Mouse (Mus musculus): Measurements from ENCODE around the gene Nmnat2. TPM values are rescaled to one million over a fixed set of nuclear protein-coding genes. Genes with fewer than 3 reads are reported as not detected.
"Not testable (repeated sequence)": the region's sequence is repeated elsewhere in the genome, so short reads cannot be mapped to it uniquely, and the experiment has no call there.

The Nmnat2 gene
- polyA plus RNA-seq, 1 experiment from 2014 or later: 52.2 TPM

DNA sequence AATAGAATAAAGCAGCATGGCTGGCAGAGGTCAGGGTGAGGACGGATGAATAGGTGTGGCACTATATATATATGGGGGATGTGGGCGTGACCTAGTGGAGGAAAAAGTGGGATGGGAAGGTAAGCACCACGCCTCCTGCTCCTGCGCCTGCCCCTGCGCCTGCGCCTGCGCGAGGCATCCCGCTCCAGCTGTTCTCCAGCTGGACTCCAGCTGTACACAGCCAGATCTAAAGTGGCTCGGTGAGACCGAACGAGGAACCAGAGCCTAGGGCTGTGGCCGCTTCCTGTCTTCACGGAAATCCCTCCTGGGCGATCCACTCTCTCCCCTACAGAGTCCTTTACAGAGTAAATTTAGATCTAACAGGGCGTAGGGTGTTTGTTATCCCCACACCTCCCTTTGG is 116.8 kb downstream of the Nmnat2 start:
- Histone ChIP-seq H3K4me1 (peaks cover 11% of the 10 kb centered on the region; the same call in 1 of the 2 replicates), H3K9me3 (no peaks in the 10 kb centered on the region), H3K4me2 (replicated peaks) (no peak overlapping the region; the same call in 1 of the 2 replicates), H3K27me3 (replicated peaks) (peaks cover 34% of the 10 kb centered on the region), H3K27ac (no peak overlapping the region), H3K4me3 (no peak overlapping the region), H3K36me3 (peaks cover 4% of the 10 kb centered on the region; the same call in 1 of the 2 replicates), H3K9ac (no peak overlapping the region)
- ATAC-seq (ENCODE audit: low FRiP score, low read depth): no peak
- WGBS: 59% methylated on average over 16 of the region's 16 CpGs

DNA sequence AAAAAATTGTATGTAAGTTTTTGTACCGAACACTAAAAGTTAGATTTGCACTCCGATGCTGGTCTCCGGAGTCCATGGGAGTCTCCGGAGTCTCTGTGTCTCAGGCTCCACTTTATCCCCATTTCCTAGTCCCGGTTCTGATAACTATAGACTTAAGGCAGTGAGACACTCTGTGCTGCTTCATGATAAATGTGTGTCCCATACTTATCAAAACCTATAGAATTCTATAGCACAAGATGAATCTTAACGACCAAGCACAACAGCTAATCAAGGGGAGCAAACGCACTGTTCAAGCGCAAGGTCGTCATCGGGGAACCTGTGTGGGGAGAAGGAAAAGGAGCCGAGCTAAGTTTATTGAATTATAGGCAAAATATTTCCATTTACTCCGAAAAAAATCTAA is 117.2 kb downstream of the Nmnat2 start:
- no peak for ATAC-seq (ENCODE audit: low FRiP score, low read depth)
- Histone ChIP-seq H3K36me3 (peaks cover 7% of the 10 kb centered on the region), H3K4me1 (peaks cover 11% of the 10 kb centered on the region; the same call in 1 of the 2 replicates), H3K9ac (no peak overlapping the region), H3K9me3 (no peaks in the 10 kb centered on the region), H3K4me2 (replicated peaks) (no peak overlapping the region), H3K27me3 (replicated peaks) (peaks cover 34% of the 10 kb centered on the region), H3K4me3 (no peak overlapping the region), H3K27ac (no peak overlapping the region)
- 46% methylated on average over 12 of the region's 12 CpGs for WGBS

DNA sequence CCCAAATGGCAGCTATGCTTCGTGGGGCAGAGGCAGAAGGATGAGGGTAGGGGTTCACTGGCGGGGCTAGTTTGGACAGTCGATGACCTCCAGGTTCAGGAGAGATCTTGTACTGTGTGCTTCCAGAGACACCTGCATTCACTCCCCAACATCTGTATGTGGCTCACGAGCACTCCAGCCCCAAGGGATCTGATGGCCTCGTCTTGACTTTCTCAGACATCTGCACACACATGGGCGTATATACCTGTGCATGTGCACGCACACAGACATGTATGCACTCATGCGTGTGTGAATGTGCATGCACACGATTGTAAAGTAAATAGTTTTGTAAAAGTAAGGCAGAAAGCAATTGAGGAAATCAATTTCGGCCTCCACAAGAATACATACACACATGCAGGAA is 117.9 kb downstream of the Nmnat2 start:
- Histone ChIP-seq H3K36me3 (peaks cover 8% of the 10 kb centered on the region), H3K4me3 (no peak overlapping the region), H3K9me3 (no peaks in the 10 kb centered on the region), H3K4me1 (peaks cover 11% of the 10 kb centered on the region; the same call in 1 of the 2 replicates), H3K4me2 (replicated peaks) (no peak overlapping the region), H3K27me3 (replicated peaks) (peaks cover 34% of the 10 kb centered on the region), H3K27ac (no peak overlapping the region), H3K9ac (no peak overlapping the region)
- no peak for ATAC-seq (ENCODE audit: low FRiP score, low read depth)
- WGBS: 45% methylated on average over 10 of the region's 10 CpGs

DNA sequence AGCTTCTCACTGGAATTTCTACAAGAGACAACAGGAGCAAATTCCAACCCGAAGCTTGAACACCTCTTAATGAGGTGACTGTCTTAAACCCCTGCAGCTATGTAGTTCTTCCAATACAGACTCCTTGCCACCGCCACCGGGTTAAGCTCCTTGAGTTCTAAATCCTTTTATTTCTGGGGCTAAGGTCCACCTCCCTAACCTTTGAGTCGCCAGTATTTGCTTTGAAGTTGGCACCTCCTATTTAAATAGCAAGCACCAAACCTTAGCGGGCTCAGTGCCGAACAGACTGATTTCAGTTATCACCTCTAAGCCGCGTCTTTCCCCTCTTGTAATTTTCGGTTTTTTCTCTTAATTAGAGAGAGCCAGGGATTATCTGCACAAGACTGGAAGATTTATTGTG is 118.6 kb downstream of the Nmnat2 start:
- Histone ChIP-seq H3K4me1 (peaks cover 11% of the 10 kb centered on the region; the same call in 1 of the 2 replicates), H3K9me3 (no peaks in the 10 kb centered on the region), H3K4me2 (replicated peaks) (no peak overlapping the region), H3K4me3 (no peak overlapping the region), H3K27ac (no peak overlapping the region), H3K27me3 (replicated peaks) (peaks cover 34% of the 10 kb centered on the region), H3K36me3 (peaks cover 8% of the 10 kb centered on the region), H3K9ac (no peak overlapping the region)
- no peak for ATAC-seq (ENCODE audit: low FRiP score, low read depth)
- 12% methylated on average over 9 of the region's 9 CpGs for WGBS

DNA sequence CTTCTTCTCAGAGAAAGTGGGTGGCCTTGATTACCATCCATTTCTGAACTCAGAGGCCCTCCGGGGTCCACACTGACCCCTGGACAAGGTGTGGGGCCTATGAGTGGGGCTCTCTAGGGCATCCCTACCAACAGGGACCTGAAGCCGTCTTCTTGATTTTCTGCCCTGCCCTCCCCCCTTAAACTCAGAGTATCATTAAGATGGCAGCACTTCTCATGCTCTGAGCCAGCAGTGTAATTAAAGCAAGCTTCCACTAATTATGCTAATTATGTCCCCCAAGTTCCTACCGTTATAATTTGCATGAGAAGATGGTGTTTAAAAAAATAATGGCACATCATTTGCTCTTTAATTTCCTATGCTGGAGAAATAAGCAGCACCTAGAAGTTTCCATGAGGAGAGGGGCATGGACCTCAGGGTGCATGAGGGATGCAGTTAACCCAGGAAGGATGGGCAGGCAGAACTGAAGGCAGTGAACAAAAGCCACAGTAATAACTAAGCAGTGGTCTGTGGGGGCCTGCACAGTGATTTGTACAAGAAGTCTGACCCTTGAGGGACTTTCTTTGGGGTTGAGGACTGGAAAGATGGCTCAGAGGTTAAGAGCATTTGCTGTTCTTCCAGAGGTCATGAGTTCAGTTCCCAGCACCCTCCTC is 120.4 kb downstream of the Nmnat2 start:
- Histone ChIP-seq H3K4me2 (replicated peaks) (no peak overlapping the region), H3K27ac (no peak overlapping the region), H3K4me3 (no peak overlapping the region), H3K27me3 (replicated peaks) (peaks cover 34% of the 10 kb centered on the region), H3K36me3 (peaks cover 8% of the 10 kb centered on the region), H3K4me1 (peaks cover 11% of the 10 kb centered on the region; the same call in 1 of the 2 replicates), H3K9ac (no peak overlapping the region), H3K9me3 (no peaks in the 10 kb centered on the region)
- WGBS: 73% methylated on average over 3 of the region's 3 CpGs
- no peak for ATAC-seq (ENCODE audit: low FRiP score, low read depth)

DNA sequence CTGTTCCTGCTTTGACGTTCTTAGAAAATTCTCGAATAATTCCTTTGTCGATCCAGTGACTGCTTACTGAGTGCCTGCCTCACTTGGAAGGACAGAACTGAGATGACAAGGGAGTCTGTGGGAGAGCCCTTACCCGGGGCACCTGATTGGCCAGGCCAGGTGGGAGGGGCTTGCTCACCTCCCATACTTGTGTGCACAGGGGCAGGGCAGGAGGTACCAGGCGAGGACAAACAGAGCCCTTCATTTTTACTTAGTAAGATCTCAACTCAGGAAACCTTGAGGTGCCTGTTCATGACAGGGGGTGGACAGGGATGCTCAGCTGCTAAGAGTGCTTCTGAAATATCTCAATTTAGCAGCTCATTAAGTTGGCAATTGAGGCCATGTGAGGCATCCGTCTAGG is 121.2 kb downstream of the Nmnat2 start:
- Histone ChIP-seq H3K4me2 (replicated peaks) (no peak overlapping the region), H3K4me3 (no peak overlapping the region), H3K9me3 (no peaks in the 10 kb centered on the region), H3K27me3 (replicated peaks) (peaks cover 31% of the 10 kb centered on the region), H3K4me1 (peaks cover 11% of the 10 kb centered on the region; the same call in 1 of the 2 replicates), H3K9ac (no peak overlapping the region), H3K36me3 (peaks cover 8% of the 10 kb centered on the region), H3K27ac (no peak overlapping the region)
- WGBS: 61% methylated on average over 6 of the region's 6 CpGs
- ATAC-seq (ENCODE audit: low FRiP score, low read depth): no peak

DNA sequence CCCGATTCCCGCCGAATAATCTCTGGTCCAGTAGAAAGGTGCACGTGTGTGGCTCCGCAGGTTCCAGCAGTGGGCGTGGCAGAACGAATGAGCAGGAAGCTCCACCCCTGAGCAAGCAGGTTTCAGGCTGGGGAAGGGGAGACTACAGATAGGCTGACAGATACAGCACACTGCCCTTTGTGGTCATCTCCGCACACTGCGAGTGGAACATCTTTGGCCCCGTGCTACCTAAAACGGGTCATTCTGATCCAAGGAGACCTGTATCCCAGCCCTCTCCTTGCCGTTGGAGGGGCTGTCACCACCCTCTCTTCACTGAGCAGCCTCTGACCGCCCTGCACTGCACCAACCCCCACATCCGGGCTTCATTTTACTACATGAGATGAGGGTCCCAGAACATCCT is 128.4 kb downstream of the Nmnat2 start:
- H3K27ac ChIP-seq; ATAC-seq (ENCODE audit: low FRiP score, low read depth); H3K4me1 ChIP-seq; H3K4me3 ChIP-seq; H3K27me3 ChIP-seq (replicated peaks); H3K9me3 ChIP-seq; H3K4me2 ChIP-seq (replicated peaks); H3K9ac ChIP-seq; H3K36me3 ChIP-seq: not testable (repeated sequence)
- WGBS: 80% methylated on average over 11 of the region's 14 CpGs

DNA sequence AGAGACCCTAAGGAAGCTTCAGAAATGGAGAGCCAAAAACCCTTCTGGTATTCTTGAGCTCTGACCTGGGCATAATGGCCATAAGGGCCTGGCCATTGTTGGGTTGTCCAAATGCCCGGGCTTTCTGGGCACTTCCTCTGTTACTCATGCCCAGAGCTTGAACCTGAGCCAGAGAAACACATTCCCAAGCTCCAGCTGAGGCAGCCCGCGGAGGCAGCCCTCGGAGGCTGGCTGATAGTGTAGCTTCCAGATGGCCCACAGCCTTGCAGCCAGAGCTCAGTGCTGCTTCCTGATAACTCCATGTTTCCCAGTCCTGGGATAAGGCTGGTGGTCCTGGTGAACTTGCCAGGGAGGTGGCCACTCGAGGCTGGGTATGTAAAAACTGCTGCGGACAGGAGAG is 129.4 kb downstream of the Nmnat2 start:
- H3K9me3 ChIP-seq: no peaks in the 10 kb centered on the region
- no peak overlapping the region for H3K27ac ChIP-seq
- 74% methylated on average over 6 of the region's 6 CpGs for WGBS
- no peak overlapping the region for H3K4me3 ChIP-seq
- H3K4me1 ChIP-seq: no peaks in the 10 kb centered on the region
- no peak for ATAC-seq (ENCODE audit: low FRiP score, low read depth)
- H3K9ac ChIP-seq: no peak overlapping the region
- no peaks in the 10 kb centered on the region for H3K27me3 ChIP-seq (replicated peaks)
- H3K36me3 ChIP-seq: peaks cover 4% of the 10 kb centered on the region; the same call in 1 of the 2 replicates
- H3K4me2 ChIP-seq (replicated peaks): no peak overlapping the region

DNA sequence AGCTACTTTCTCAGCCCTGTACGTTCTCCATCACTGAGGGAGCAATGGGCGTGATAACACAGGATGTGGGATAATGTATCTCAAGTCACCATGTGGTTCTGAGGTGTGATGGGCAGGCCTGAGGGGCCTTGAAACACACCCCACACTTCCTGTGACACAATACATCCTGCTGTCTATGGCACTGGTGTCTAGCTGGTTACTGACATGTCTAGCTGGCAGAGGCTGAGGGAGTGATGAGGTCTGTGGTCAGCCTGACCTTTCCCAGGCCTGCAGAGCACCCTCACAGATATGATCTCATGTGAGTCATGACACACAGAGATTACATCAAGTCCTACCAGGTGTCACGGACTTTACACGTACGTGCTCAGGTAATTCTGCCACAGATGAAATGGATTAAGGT is 130.4 kb downstream of the Nmnat2 start:
- Histone ChIP-seq H3K9me3 (no peaks in the 10 kb centered on the region), H3K4me1 (no peaks in the 10 kb centered on the region), H3K36me3 (peaks cover 4% of the 10 kb centered on the region; the same call in 1 of the 2 replicates), H3K27me3 (replicated peaks) (no peaks in the 10 kb centered on the region), H3K27ac (no peak overlapping the region), H3K4me3 (no peak overlapping the region), H3K9ac (no peak overlapping the region), H3K4me2 (replicated peaks) (no peak overlapping the region)
- ATAC-seq (ENCODE audit: low FRiP score, low read depth): no peak
- 89% methylated on average over 5 of the region's 5 CpGs for WGBS

DNA sequence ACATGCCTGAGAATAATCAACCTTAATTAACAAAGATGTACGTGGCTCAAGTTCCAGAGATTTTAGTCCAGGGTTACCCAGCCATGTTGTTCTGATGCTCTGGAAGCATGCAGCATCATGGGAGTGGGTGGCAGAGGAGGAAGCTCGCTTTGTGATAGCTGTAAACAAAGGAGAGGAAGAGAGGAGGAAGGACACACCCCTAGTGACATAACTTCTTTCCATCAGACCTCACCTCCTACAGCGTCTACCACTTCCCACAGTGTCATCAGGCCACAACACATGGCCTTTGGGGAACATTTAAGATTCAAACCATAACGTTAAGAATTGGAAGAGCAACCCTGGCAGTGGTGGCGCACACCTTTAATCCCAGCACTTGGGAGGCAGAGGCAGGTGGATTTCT is 133.0 kb downstream of the Nmnat2 start:
- Histone ChIP-seq H3K36me3 (peaks cover 4% of the 10 kb centered on the region; the same call in 1 of the 2 replicates), H3K9ac (no peak overlapping the region), H3K4me1 (no peaks in the 10 kb centered on the region), H3K27ac (no peak overlapping the region), H3K9me3 (no peaks in the 10 kb centered on the region), H3K27me3 (replicated peaks) (no peaks in the 10 kb centered on the region), H3K4me3 (no peak overlapping the region), H3K4me2 (replicated peaks) (no peak overlapping the region)
- 85% methylated on average over 5 of the region's 5 CpGs for WGBS
- no peak for ATAC-seq (ENCODE audit: low FRiP score, low read depth)

DNA sequence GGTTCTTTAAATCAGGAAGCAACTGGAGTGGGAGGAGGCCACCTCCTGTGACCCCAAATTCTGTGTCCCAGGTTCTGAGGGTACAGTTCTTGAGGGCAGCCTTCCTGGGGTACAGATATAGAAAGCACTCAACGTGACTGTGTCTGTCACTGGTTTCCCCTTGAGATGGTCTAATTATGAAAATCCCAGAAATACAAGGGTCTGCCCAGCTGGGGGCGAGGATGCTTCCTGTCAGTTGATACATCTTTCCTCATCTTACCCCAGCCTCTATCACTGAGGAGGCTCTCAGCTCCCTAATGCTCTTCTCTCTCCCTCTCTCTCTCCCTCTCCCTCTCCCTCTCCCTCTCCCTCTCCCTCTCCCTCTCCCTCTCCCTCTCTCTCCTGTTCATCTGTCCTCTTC is 135.3 kb downstream of the Nmnat2 start:
- Histone ChIP-seq H3K36me3 (peaks cover 3% of the 10 kb centered on the region; the same call in 1 of the 2 replicates), H3K9me3 (no peaks in the 10 kb centered on the region), H3K9ac (no peak overlapping the region), H3K4me2 (replicated peaks) (no peak overlapping the region), H3K27ac (no peak overlapping the region), H3K27me3 (replicated peaks) (no peaks in the 10 kb centered on the region; the same call in 1 of the 2 replicates), H3K4me3 (no peak overlapping the region), H3K4me1 (no peaks in the 10 kb centered on the region)
- ATAC-seq (ENCODE audit: low FRiP score, low read depth): no peak
- 74% methylated on average over 2 of the region's 2 CpGs for WGBS

DNA sequence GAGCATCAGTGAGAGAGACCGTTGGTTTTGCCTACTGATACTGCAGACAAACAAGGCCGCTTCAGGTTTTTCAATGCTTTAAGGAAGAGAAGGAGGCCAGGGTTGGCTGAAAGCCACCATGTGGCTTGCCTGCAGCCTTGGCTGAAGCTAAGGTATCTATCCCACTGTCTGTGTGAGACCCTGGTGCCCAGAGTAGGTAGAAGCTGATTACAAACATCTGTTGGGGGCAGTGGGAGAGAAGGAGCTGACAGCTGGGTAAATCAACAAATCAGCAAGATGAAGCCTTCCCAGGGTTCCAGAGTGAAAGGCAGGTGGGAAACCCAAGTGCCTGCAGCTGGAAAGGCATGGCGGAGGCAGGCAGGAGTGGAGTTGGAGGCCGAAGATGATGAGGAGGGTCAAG is 136.0 kb downstream of the Nmnat2 start:
- H3K9ac ChIP-seq: no peak overlapping the region
- no peak overlapping the region for H3K27ac ChIP-seq
- H3K4me1 ChIP-seq: no peaks in the 10 kb centered on the region
- no peaks in the 10 kb centered on the region for H3K36me3 ChIP-seq
- no peak for ATAC-seq (ENCODE audit: low FRiP score, low read depth)
- no peak overlapping the region for H3K4me2 ChIP-seq (replicated peaks)
- no peaks in the 10 kb centered on the region for H3K9me3 ChIP-seq
- no peak overlapping the region for H3K4me3 ChIP-seq
- no peaks in the 10 kb centered on the region; the same call in 1 of the 2 replicates for H3K27me3 ChIP-seq (replicated peaks)
- 90% methylated on average over 4 of the region's 4 CpGs for WGBS

All from neural tube, embryonic 12.5 days (tissue).